Mouse (Mus musculus): Measurements from ENCODE around the gene Iqcc.
A peak's percentile ranks its signal among the peaks of the same experiment; 100 is the strongest.

The Iqcc gene

DNA sequence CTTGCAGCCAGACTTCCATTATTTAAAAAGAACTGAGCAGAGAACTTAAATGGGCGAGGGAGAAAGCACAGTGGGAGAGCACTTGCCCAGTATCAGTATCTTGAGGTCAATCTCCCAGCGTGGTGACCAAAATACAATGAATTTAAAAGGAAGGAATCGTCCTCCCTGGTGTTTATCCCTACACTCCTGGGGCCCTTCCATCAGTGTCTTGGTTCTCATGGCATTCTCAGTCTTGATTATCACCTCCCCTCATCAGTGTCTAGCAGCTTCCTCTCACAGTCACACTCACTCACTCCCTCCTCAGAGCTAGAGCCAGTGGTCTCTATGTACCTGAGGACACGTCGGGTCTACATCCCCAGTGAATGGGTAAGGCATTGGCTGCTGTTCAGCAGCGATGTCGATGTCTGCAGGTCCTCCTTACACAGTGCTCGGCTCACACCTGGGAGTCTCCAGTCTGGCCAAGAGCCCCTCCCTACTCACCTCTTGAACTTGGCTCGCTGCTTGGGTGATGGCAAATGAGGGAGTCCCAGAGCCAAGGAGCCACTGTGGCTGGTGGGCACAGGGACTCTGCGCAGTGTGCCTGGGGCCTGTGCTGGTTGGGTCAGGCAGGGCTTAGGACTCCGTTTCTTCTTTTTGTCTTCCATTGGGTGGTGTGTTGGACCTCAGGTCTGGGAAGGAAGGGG is 3.4 kb upstream of the Iqcc start:
- DNase-seq (ENCODE audit: low read depth), result no peak

DNA sequence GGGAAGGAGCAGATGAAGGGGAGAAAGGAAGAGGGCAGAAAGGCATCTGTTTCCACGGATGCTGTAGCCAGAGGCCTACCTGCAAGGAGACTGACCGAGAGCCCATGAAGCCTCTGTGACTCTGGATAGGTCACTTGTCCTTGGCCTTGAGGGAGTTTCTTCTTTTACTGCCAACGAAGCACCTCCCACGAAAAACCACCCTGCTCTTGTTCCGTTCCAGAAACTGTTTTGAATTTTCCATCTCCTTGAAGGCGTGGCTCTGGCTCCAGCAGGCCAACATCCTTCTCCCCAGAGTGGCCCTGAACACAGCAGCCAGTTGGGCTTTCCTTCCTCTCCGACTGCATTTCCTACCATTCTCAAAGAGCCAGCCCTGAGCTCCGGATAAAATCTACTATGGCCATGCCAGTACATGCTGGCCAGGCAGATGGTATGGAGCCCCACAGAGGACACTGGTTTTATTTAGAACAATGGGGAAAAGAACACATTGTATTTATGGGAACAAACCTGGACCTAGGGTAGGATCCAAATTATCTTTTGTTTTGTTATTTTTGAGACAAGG is 2.5 kb upstream of the Iqcc start:
- DNase-seq (ENCODE audit: low read depth), result peak; percentile 41

GRCm38 (mm10) chr4:129620419-129621282 is 1.8 kb upstream of the Iqcc start:
- DNase-seq (ENCODE audit: low read depth), result no peak

GRCm38 (mm10) chr4:129618031-129618430 is 868 bp downstream of the Iqcc start:
- no peak for DNase-seq (ENCODE audit: low read depth)

DNA sequence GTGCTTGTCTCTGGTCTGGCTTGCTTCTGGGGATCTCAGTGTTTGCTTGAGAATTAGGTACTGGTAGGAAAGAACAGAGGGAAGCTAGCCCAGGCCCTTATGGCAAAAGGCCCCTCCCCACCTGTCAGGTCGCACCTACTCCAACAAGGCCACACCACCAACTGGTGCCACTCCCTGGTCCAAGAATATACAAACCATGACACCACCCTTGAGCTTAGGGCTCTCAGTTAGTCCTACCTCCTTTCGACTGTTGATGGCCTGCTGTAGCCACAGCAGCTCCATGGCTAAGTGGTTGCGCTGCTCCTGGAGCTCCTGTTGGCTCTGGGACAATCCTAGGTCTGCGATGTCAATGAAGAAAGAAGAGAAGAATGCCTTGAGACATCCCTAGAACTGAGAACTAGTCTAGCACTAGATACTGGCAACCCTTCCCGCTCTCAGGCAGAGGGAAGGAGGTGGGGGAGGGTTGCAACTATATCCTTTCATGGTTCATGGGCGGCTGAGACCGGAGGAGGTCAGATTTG is 1.7 kb downstream of the Iqcc start:
- no peak for DNase-seq (ENCODE audit: low read depth)

GRCm38 (mm10) chr4:129616631-129617030 is 2.3 kb downstream of the Iqcc start:
- DNase-seq (ENCODE audit: low read depth), result no peak

DNA sequence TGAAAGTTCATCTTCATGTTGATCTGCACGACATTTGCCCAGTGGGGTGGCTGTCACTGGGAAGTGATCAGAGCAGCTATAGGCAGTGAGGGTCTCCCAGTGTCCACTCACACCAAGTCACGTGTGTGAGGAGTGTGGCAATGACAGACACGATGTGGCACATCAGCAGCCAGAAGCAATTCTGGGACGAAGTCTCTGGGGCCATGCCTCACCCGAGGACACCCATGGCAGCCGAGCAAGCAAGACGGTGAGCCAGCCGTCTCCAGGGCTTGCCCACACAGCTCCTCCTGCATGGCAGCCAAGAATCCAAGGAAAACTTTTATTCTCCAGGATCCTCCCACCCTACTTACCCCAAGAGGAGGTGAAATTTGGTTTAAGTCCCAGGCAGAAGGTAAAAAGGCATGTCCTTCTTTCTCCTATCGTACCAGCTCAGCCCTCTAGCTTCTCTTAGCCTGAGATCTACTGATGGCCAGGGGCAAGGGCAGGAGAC is 3.1 kb downstream of the Iqcc start:
- DNase-seq (ENCODE audit: low read depth), result no peak

- no peak for DNase-seq (ENCODE audit: low read depth)
Observed at GRCm38 (mm10) chr4:129614093-129614492, 4.8 kb downstream of the Iqcc start, which contains the start of gene Dcdc2b. Gene Dcdc2b (minus strand): TSS chr4:129614257.

DNA sequence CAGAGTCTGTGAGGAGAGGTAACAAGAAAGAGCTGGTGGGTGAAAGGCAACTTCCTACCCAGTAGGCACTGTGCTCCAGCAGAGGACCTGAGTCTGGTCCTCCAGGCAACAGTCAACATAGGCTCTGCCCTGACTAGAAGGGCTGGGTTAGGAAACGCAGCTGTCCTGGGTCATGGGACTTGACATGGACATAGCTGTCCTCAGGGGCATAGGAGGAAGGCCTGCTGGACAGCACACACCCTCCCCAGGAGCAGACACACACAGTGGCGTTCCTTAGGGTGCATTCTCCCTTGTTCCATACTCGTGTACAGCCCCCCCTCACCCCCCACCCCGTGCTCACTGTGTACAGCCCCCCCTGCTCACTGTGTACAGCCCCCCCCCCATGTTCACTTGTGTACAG is 8.4 kb downstream of the Iqcc start:
- DNase-seq (ENCODE audit: low read depth), result no peak

GRCm38 (mm10) chr4:129610026-129610425 is 8.9 kb downstream of the Iqcc start:
- no peak for DNase-seq (ENCODE audit: low read depth)

DNA sequence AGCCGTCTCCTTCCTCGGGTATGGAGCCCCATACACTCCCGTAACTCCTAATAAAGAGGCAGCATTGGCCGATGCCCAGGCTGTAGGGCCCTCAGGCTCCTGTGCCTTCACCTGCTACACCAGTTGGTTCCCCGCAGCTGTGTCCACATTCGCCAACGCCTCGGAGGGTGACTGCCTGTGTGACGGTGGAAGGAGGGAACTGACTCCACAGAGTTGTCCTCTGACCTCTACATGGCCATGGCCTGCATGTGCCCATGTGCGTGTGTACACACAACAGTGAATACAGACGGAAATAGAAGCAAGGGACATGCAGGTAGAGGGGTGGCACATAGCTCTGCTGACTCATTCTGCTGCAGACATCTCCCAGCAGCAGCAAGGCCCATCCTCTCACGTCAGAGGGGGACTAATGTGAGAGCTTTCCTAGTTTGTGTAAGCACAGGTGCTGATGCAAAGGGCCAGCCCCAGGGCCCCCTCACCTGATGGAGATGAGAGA is 9.7 kb downstream of the Iqcc start:
- DNase-seq (ENCODE audit: low read depth), result no peak

- DNase-seq (ENCODE audit: low read depth), result peak; percentile 49
Observed at GRCm38 (mm10) chr4:129608426-129609025, 10.4 kb downstream of the Iqcc start.

- DNase-seq (ENCODE audit: low read depth), result peak; percentile 40
Observed at GRCm38 (mm10) chr4:129600233-129601158, 18.4 kb downstream of the Iqcc start, which contains the start of the genes Eif3i and Tmem234. Gene Eif3i (minus strand): TSS chr4:129600648. Gene Tmem234 (plus strand): TSS chr4:129600668.

- DNase-seq (ENCODE audit: low read depth), result no peak
Observed at GRCm38 (mm10) chr4:129588865-129589264, 30.0 kb downstream of the Iqcc start.

GRCm38 (mm10) chr4:129586943-129587342 is 32.0 kb downstream of the Iqcc start:
- no peak for DNase-seq (ENCODE audit: low read depth)

- no peak for DNase-seq (ENCODE audit: low read depth)
Observed at GRCm38 (mm10) chr4:129585773-129586172, 33.1 kb downstream of the Iqcc start.

GRCm38 (mm10) chr4:129584884-129585608 is 33.9 kb downstream of the Iqcc start:
- peak; percentile 51 for DNase-seq (ENCODE audit: low read depth)

DNA sequence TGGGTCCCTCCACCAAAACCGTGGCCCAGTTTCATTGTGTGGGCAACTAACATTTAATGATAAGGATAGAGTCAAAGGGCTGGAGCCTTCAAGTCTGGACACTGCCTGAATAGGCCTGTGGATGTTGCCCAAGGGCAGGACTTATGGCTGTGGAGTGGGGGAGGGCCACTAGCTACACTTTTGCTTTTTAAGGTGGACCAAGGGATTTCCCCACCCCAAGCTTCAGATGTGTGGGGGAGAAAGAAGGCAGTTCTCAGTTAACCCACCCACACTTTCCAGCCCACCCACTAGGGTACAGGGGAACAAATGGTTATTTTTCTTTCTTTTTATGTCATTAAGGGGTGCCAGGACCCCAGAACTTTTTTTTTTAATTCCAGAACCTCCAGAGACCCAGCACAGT is 34.5 kb downstream of the Iqcc start:
- no peak for DNase-seq (ENCODE audit: low read depth)

GRCm38 (mm10) chr4:129582251-129582650 is 36.6 kb downstream of the Iqcc start:
- DNase-seq (ENCODE audit: low read depth), result no peak

DNA sequence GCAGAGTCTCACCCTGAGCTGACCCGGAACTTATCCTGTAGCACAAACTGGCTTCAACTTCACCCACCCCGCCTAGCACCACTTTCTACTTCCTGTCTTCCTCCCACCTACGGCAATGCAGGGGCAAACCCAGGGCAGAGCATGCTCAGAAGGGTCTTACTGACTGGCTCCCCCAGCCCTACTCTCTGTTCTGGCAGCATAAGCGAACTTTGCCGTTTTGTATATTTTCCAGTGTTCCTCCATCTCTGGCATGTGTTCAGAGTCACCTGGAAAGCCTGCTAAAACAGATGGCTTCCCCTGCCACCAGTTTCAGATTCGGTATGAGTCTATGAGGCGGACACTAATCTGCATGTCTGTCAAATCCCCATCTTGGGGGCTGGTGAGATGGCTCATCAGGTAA is 38.6 kb downstream of the Iqcc start:
- DNase-seq (ENCODE audit: low read depth), result no peak
